Comparison of ENCODE assay signal across 10 mouse cellular contexts in genomic region chr17:28936622-28937345, GRCm38 (mm10). TPM values are rescaled to one million over a fixed set of nuclear protein-coding genes. Genes with fewer than 3 reads are reported as not detected.
DNase-seq lines count a peak whose midpoint lies in the region; ATAC-seq and TF ChIP-seq lines count a peak whose summit lies in the region.
"Had no signal": no experiment of that assay in that cellular context is flagged by ENCODE, and none has a peak within 500 bp of the region (broad histone marks: within the 10 kb centered on the region; RNA-seq: fewer than 3 reads in every experiment).

No protein-coding gene starts in this region.

- ATAC-seq in cerebellum, adult (ENCODE audit: insufficient number of reproducible peaks, low FRiP score, low TSS enrichment) = no peak
- peak; percentile 46; the same call in 1 of the 2 replicates for ATAC-seq in granulocyte monocyte progenitor cell, adult 5-6 weeks (replicated peaks; ENCODE audit: poor library complexity, severe bottlenecking)
- ATAC-seq in megakaryocyte-erythroid progenitor cell, adult 5-6 weeks (replicated peaks; ENCODE audit: low FRiP score, low TSS enrichment, poor library complexity, severe bottlenecking) = peak; percentile 57; the same call in 1 of the 2 replicates

- intact Hi-C loops in left cerebral cortex, adult 2 months (cut with DNase I) = no loop called here
- intact Hi-C loops in left cerebral cortex, postnatal 36 days (cut with DNase I) = loop anchor here (1.0 kb wide), 1 partner anchor 12 kb away; no protein-coding TSS in a partner anchor

- TF ChIP-seq CTCF in cerebellum, adult 2 months (IDR thresholded peaks at IDR 0.05; ENCODE audit: borderline replicate concordance, insufficient read depth, low read depth, low read length) = peak; percentile 45; the same call in 1 of the 2 replicates
- peak; percentile 50 for TF ChIP-seq CTCF in left cerebral cortex, adult 2 months (IDR thresholded peaks at IDR 0.05)

- 70% methylated on average over 10 of the region's 10 CpGs for WGBS in cerebellum, adult 2 months

- TF ChIP-seq POLR2A in cerebellum, adult 2 months (IDR thresholded peaks at IDR 0.05; ENCODE audit: borderline replicate concordance, insufficient read depth, low read length) = no peak

- H3K4me1 ChIP-seq in cerebellum, adult 2 months (ENCODE audit: control insufficient read depth, insufficient read depth, low read length) = peaks cover 7% of the 10 kb centered on the region
- H3K4me1 ChIP-seq: embryonic facial prominence, embryonic 15.5 days; limb, embryonic 15.5 days had no signal

- H3K4me3 ChIP-seq in cerebellum, adult 2 months (replicated peaks; ENCODE audit: insufficient read depth, low read depth, low read length) = no peak overlapping the region
- no peak overlapping the region for H3K4me3 ChIP-seq in left cerebral cortex, adult 2 months
- H3K4me3 ChIP-seq: embryonic facial prominence, embryonic 15.5 days; limb, embryonic 15.5 days had no signal

- H3K27me3 ChIP-seq in cerebellum, adult 2 months (ENCODE audit: control insufficient read depth, insufficient read depth, low read length) = no peaks in the 10 kb centered on the region
- H3K27me3 ChIP-seq: embryonic facial prominence, embryonic 15.5 days; limb, embryonic 15.5 days had no signal

- H3K27ac ChIP-seq in cerebellum, adult 2 months (ENCODE audit: insufficient read depth, low read length) = no peak overlapping the region
- H3K27ac ChIP-seq in left cerebral cortex, adult 2 months = no peak overlapping the region
- H3K27ac ChIP-seq: embryonic facial prominence, embryonic 15.5 days; limb, embryonic 15.5 days had no signal

- peak in 1 of 2 experiments; percentile 26 for DNase-seq in cerebellum, adult 2 months
- DNase-seq in left cerebral cortex, adult 2 months (ENCODE audit: extremely low spot score in 1 of 2, low spot score in 2 of 2) = no peak
- DNase-seq in left cerebral cortex, postnatal 36 days (ENCODE audit: low spot score in 2 of 2) = no peak
- DNase-seq in frontal cortex, postnatal 14 days (ENCODE audit: low spot score in 2 of 2) = no peak
- no peak for DNase-seq in ovary, postnatal 14 days (ENCODE audit: low spot score)

RNA-seq across cellular contexts. Expression of gene Pxt1, which starts 6.9 kb away (rescaled TPM):
- polyA plus RNA-seq in cerebellum, adult 2 months (2012; rRNA removed) = not detected in 2 replicates
- not detected for total RNA-seq in left cerebral cortex, adult 2 months (2021)
- not detected for total RNA-seq in left cerebral cortex, postnatal 36 days (2021)
- not detected in 2 replicates for total RNA-seq in granulocyte monocyte progenitor cell, adult 5-6 weeks (2014; fragmentation: Nextera tagmentation)
- total RNA-seq in granulocyte monocyte progenitor cell, adult 5-6 weeks (2017) = not detected in 2 replicates
- not detected in 2 replicates for total RNA-seq in megakaryocyte-erythroid progenitor cell, adult 5-6 weeks (2014; fragmentation: Nextera tagmentation)
- not detected in 2 replicates for total RNA-seq in megakaryocyte-erythroid progenitor cell, adult 5-6 weeks (2017)
- polyA plus RNA-seq: limb, embryonic 15.5 days had no signal

RNA-seq across cellular contexts. Expression of gene Kctd20, which starts 15.0 kb away (rescaled TPM):
- polyA plus RNA-seq in cerebellum, adult 2 months (2012; rRNA removed) = 43.7 and 45.8 TPM in 2 replicates
- total RNA-seq in left cerebral cortex, adult 2 months (2021) = 10 to 100 TPM; 65.2 to 74.7 TPM
- total RNA-seq in left cerebral cortex, postnatal 36 days (2021) = 10 to 100 TPM; 72.8 to 77.6 TPM
- total RNA-seq in granulocyte monocyte progenitor cell, adult 5-6 weeks (2014; fragmentation: Nextera tagmentation) = 99.8 and 132 TPM in 2 replicates
- 146 and 162 TPM in 2 replicates for total RNA-seq in granulocyte monocyte progenitor cell, adult 5-6 weeks (2017)
- total RNA-seq in megakaryocyte-erythroid progenitor cell, adult 5-6 weeks (2014; fragmentation: Nextera tagmentation) = 23.5 and 33.8 TPM in 2 replicates
- total RNA-seq in megakaryocyte-erythroid progenitor cell, adult 5-6 weeks (2017) = 31.4 and 39.9 TPM in 2 replicates

RNA-seq across cellular contexts. Expression of gene 4930539E08Rik, which starts 21.7 kb away (rescaled TPM):
- polyA plus RNA-seq in cerebellum, adult 2 months (2012; rRNA removed) = 0.36 and 0.74 TPM in 2 replicates
- total RNA-seq in left cerebral cortex, adult 2 months (2021) = 10 to 100 TPM in 1 of 2 experiments, 1 to 10 TPM in 1; 9.4 to 11.2 TPM
- 10 to 100 TPM; 12.2 to 15.4 TPM for total RNA-seq in left cerebral cortex, postnatal 36 days (2021)
- total RNA-seq in granulocyte monocyte progenitor cell, adult 5-6 weeks (2014; fragmentation: Nextera tagmentation) = 1.8 and 2.6 TPM in 2 replicates
- total RNA-seq in granulocyte monocyte progenitor cell, adult 5-6 weeks (2017) = 1.2 and 1.5 TPM in 2 replicates
- 0.20 and 0.33 TPM in 2 replicates for total RNA-seq in megakaryocyte-erythroid progenitor cell, adult 5-6 weeks (2014; fragmentation: Nextera tagmentation)
- total RNA-seq in megakaryocyte-erythroid progenitor cell, adult 5-6 weeks (2017) = 0.23 and 0.66 TPM in 2 replicates
